Mouse (Mus musculus) fat pad, adult 2 months (tissue): ENCODE measurements around the gene Itpkc.
A peak's percentile ranks its signal among the peaks of the same experiment; 100 is the strongest.
"Not testable (repeated sequence)": the region's sequence is repeated elsewhere in the genome, so short reads cannot be mapped to it uniquely, and the experiment has no call there.

ENCODE experiments used
- DNase-seq: peaks from one replicate; pipeline ENCODE4 v3.0.0-alpha.2; 2011; ENCODE audit warnings: low read depth, low spot score; ENCODE audit errors: extremely low read depth

Itpkc gene

DNA sequence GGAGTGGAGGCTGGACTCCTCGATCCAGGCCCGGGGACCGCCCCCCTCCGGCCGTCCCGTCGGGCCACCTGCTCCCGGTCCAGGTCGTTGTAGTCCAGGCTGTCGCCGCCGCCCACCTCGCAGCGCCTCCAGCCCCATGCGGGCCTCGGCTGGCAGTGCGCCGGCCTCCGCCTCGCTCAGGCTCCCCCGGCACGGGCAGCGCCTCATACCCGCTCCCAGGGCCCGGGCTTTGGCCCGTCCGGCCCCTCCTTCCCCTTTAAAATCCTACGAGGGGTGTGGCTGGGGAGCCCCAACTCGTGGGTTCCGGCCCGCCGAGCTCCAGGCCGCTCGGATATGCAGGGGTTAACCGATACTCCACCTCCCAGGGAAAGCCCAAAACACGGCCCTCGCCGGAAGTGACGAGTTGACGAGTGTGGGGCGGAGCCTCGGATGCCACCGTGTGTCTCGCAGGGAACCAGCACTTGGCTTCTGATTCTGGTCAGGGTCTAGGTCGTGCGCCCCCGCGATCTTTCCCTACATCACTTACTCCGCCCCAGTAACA is at the start of gene Itpkc:
Gene Itpkc (minus strand): TSS at position 381 of the 541 bp plus-strand sequence.
- DNase-seq, result peak; percentile 54

DNA sequence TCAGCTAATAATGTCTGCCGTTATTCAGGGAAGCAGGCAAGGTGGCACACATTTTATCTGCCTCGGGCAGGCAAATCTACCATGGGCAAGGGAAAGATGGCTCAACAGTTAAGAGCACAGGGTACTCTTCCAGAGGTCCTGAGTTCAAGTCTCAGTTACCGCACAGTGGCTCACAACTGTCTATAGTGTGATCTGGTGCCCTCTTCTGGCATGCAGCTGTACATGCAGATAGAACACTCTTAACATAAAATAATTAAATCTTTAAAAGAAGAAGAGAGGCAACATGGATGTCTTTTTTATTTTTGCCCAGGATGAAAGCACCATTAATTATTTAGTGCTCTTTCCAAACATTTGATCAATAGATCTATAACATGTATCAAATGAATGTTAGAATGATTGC is 48.7 kb upstream of the Itpkc start:
- DNase-seq, result no peak

DNA sequence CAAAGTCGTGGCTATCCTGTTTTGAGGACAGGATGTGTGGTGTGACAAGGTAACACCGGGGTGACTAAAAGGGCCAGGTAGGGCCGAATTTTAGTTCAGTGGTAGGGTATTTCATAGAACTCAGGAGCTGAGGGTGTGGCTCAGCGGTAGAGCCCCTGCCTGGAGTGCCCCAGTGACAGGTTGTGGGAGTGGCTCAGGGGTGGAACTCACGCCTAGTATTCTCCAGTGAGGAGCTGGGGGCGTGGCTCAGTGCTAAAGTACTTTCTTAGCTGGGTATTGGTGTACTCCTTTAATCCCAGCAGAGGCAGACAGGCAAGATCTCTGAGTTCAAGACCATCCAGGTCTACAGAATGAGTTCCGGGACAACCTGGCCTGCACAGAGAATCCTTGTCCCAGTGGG is 47.6 kb upstream of the Itpkc start:
- DNase-seq, result no peak

DNA sequence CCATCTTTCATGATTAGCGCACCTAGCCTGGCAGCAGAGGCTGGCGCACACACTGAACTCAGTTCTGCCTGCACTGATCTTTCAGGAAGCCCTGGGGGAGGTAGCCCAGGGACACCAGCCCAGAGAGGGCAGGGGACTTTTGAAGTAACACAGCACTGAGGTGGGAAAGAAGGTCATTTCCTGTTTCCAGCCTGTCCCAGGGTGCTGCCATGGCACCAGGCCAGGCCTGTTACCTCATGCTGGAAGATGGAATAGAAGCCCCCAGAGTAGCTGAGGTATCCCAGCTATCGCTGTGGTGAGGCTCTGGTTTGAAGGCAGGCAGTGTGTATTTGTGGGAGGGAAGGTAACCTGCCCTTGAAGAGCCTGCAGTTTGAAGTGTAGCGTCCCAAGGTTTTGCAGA is 46.5 kb upstream of the Itpkc start:
- DNase-seq, result no peak

DNA sequence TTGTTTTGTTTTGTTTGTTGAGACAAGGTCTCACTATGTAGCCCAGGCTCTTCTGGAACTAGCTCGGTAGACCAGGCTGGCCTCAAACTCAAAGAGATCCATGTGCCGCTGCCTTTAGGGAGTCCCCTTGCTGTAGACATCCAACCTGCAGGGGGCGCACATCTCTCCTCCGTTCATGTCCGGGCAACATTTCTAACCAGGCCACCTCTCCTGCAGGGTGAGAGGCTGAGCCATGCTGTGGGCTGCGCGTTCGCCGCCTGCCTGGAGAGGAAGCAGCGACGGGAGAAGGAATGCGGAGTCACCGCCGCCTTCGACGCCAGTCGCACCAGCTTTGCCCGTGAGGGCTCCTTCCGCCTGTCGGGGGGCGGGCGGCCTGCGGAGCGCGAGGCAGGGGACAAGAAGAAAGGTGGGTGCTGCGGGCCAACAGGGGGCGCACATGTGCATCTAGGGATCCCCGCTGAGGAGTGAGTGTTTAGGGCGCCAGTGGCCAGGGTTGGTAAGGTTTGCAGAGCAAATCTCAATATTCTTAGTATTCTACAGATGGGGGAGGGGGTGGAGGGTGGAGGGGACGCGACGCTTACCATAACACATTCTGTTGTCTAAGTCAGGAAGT is 45.4 kb upstream of the Itpkc start:
- DNase-seq, result no peak

DNA sequence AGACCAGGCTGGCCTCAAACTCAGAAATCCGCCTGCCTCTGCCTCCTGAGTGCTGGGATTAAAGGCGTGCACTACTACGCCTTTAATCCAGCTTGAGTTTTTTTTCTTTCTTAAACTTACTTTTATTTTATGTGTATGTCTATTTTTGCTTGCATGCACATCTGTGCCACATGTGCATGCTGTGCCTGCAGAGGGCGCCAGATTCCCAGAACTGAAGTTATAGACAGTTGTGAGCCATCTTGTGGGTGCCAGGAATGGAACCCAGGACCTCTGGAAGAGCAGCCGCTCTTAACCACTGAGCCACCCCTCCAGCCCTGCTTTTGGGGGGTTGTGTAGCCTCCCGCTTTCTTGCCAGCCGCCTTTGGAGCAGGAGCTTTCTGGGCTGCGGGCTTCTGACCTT is 43.0 kb upstream of the Itpkc start:
- no peak for DNase-seq

DNA sequence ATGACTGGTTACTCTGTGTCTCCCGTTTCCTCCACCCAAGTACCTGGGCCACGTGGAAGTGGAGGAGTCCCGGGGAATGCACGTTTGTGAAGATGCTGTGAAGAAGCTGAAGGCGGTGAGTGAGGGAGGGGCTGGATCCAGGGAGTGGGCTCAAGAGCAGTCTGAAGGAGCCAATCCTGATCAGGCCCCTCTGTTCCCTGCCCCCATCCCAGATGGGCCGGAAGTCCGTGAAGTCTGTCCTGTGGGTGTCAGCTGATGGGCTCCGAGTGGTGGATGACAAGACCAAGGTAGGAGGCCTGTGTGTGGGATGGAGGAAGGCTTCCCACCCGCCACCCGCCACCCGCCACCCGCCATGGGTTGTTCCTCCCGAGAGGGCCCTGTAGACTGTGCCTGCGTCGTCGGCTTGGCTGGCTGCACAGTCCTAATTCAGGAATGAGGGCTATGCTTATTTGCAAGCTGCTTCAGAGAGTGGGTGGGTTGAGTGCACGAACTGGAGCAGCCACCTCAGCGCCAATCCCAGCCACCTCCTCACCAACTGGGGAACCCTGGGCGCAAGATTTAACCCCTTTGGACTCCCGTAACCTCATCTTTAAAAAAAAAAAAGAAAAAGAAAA is 38.2 kb upstream of the Itpkc start:
- DNase-seq, result no peak

DNA sequence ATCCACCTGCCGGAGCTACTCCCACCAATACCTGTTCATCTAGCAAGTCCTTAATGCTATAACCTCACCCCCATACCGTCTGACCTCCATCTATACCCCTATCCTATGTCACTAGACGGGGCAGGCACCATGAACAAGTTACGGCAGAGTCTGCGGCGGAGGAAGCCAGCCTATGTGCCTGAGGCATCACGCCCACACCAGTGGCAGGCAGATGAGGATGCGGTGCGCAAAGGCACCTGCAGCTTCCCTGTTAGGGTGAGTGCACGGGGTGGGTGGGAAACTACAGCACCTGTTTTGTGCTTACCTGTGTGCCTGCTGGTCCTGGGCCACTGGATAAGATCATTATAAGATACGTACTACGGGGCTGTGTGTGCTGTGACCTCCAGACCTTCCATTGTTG is 36.3 kb upstream of the Itpkc start:
- no peak for DNase-seq

DNA sequence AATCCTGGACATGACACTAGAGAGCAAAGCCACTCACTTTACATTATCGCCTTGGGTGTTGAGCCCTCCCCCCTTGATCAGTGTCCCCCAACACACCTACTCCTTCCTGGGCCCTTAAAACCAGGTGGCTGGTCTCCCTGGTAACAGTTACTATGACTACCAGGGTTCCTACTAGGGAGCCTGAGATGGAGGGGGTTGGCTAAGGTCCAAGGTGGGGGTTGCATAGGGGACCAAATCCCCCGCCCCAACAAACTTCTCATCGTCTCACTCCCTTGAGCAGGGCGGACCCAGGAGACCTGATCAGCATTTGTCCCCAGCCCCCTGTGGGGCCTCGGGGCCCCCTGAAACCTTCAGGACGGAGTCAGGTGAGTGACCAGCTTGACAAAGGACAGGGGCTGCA is 33.4 kb upstream of the Itpkc start:
- no peak for DNase-seq

DNA sequence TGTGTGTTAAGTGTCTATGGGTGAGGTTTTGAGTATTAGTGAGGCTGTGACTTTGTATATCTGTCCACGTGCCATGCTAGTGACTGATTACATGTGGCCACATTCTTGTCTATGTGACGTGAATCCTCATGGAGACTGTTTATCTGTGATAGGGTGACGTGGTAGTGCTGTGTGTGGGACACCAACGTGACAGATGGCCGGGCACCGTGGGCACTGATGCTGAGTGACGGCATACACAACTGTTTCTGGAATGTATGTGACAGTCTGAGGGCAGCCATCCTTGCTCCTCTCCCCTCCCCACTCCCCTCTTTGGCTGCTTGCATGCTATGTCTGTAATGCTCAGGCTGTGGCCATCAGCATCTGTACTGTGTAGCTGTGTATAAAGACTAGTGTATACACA is 32.4 kb upstream of the Itpkc start:
- no peak for DNase-seq

DNA sequence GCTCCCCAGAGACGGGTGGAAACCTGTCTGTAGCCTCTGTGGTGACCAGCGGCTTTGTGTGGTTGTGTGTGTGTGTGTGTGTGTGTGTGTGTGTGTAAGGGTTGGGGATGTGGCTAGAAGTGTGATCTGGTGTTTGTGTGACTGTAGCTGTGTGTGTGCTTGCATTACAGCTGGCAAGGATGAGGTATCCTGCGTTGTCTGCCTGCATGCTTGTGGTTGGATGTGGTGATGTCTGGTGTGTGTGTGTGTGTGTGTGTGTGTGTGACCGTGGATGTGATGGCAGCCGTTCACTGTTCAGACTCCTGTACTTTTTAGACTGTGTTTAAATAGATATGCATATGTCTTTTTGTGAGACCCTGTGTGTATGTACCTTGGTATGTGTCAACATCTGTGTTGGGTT is 31.3 kb upstream of the Itpkc start:
- no peak for DNase-seq

DNA sequence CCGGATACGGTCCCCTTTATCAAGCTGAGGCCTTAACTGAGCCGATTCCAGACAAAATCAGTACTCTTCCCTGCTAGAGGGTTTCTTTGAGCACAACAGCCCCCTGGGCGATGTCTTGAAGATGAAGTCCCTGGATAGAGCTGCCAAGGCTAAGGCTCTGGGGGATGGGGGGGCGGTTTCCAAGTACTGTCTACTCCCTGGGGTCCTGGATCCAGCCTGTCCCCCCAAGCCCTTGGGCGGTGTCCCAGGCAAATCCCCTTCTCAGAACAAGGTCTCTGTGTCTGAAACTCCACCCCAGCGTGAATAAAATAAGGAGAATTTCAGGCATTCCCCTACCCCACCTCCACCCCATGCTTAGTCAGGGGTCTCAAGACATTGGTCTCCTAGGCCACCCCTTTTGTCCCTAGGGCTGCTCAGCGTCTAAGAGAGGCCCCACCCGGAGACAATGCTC is 30.8 kb upstream of the Itpkc start:
- DNase-seq, result no peak

DNA sequence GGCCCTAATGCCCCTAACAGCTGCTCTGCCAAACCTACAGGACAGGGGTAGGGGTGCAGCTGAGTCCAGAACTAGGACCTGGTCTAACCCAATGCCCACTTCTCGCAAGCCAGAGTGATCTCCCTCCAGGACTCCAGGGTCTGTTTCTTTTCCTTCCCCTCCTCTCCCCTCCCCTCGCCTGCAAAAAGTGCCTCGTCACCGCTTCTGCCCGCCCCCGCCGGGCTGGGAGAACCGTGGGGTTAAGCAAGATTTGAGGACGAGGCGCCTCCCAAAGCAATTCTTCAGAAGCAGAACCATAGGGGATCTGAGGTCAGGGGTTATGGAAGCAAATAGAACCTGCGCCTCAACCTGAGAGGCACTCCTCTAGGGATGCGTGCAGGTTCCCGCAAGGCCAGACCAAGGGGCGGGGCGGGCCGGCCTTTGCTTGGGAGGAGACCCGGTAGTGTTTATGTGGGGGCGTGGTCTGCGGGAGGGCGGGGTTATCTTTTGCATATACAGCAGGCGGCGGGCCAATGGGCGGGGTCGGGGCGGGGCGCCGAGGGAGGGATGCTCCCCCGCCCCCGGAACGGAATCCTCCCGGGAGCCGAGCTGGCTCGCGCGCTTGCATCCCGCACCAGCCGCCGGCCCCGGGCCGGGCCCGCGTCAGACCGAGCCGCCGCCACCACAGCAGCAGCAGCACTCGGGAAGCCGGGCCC is 29.9 kb upstream of the Itpkc start, which contains the start of gene Numbl:
Gene Numbl (plus strand): TSS at position 229 of the 695 bp plus-strand sequence.
- no peak for DNase-seq

DNA sequence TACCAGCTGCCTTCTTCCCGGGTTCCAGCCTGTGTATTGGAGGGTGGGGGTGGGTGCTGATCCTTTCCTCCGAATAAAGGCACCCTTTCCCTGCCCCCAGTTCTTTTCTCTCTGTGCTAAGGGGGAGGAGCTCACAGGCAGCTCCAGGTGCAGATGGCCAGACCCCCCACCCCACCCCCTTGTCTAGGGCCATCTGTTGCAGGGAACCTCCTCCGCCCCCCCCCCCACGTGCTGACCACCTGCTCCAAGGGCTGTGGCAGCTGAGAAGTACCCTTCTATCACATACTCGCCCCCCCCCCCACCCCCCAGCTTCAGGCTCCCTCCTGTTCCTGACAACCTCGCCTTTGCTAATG is 29.4 kb upstream of the Itpkc start:
- DNase-seq, result no peak

DNA sequence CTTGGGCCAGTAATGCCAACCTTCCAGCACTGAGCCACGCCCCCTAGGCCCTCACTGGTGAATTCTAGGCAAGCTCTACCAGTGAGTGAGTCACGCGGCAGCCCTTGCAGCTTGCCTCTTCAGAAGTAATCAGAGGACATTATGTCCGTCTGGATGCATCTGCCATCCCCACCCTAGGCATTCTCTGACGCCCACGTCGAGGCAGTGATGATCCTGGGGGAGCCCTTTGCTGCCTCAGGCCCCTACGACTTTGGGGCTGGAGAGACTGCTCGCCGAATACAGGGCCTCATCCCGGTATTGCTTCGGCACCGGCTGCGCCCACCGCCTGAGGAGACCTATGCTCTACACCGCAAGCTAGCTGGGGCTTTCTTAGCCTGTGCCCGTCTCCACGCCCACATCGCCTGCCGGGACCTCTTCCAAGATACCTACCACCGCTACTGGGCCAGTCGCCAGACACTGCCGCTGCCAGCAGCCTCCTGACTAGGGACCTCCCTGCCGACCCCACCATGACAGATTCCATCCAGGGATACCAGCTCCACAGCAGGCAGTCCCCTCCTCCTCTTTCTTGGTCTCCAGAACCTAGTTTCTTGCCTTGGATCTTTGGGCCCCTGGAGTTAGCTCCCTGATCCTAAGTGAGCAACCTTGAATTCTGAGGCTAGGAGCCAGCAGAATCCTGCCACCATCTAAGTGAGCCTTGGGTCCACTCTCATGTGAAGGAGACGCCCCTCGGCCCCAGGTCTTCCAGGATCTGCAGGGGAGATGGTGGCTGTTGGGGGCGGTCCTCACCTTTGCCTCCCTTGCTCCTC is 28.8 kb upstream of the Itpkc start:
- DNase-seq, result no peak

DNA sequence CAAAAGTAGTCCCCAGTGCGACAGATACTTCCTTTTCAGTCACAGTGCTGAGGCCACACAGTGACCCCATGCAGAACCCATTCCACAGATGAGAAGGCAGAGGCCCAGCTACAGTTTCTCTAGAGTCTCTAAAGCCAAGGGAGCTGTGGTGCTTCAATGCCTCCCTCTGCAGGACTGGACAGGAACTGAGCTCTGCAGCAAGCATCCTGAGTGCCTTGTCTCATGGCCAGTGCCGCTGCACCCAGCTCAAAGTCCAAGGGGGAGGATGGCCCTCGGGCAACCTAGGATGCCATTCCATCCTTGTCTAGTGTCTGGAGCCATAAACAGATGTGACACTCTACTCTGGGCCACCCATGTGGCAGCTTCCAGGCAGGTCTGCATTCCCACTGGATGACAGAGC is 27.3 kb upstream of the Itpkc start:
- DNase-seq, result no peak

DNA sequence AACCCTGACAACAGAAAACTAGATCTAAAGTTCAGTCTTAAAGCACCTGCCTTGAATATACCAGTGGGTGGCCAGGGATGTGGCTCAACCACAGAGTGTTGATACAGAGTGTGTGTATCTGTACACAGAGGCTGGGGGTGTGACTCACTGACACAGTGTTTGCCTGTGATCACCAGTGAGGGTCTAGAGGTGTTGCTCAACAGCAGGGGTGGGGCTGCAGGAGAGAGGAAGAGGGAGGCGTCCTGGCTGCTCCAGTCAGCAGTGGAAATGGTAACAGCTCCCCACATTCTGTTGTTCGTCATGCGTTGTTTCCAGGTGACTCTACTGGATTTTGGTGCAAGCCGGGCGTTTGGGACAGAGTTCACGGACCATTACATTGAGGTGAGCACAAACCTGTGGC is 23.5 kb upstream of the Itpkc start:
- no peak for DNase-seq

DNA sequence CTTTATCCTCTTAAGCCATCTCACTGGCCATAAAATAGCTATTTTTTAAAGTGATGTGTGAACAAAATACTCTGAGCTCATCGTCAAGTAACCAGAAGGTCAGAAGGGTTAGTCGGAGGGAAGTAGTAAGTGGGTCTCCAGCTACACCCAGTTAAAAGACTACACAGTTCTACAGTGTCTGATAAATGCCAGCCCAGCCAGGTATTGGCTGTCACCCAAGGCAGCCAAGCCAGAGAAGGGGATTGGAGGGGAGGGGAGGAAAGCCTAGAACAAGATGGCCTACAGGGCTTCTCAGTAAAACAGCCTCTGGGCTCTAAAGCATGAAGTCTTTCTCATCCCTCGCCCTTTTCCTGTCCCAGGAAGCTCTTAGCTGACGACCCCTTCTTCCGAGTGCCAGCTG is 21.5 kb upstream of the Itpkc start:
- DNase-seq, result no peak

DNA sequence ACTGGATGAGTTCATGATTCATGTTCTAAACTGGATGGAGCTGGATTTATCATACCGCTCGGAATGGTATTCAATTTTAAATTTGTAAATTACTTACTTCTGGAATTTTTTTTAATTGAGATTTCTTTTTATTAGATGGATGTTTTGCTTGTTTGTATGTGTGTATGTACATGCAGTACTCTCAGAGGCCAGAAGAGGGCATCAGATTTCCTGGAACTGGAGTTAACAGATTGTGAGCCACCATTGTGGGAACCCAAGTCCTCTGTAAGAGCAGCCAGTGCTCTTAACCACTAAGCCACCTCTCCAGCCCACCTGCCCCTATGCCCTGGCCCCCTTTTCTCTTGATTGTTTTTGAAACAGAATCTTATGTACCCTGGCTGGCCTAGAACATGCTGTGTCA is 20.7 kb upstream of the Itpkc start:
- no peak for DNase-seq

DNA sequence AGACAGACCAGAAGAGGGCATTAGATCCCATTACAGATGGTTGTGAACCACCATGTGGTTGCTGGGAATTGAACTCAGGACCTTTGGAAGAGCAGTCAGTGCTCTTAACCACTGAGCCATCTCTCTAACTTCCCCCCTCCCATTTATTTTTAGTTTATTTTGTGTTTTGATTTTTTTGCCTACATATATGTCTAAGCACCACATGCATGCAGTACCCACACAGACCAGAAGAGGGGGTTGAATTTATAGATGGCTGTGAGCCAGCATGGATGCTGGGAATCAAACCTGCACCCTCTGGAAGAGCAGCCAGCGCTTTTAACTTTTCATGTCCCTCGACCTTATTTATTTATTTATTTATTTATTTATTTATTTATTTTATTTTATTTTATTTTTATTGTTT is 15.6 kb upstream of the Itpkc start:
- DNase-seq, result not testable (repeated sequence)

DNA sequence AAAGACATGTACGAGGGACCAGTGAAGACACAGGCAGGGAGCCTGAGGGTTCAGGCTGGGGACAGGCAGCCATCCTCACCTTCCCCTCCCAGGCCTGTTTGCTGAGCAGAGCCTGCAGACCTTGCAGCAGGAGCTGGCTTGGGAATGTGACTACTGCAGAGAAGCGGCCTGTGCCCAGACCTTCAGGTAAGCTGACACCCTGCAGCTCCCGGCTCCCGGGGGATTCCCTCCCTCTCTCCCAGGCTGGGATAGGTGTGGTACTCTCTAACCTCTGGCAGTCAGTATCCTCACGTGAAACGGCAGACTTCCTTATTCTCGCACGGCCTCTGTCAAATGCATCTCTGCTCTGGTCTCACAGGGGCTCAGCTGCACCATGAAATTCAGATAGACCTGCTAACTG is 14.8 kb upstream of the Itpkc start:
- no peak for DNase-seq
